Mouse (Mus musculus): Measurements from ENCODE around the gene Tex264. TPM values are rescaled to one million over a fixed set of nuclear protein-coding genes. Genes with fewer than 3 reads are reported as not detected.

Tex264 gene
- polyA plus RNA-seq (2014; fragmentation: Illumina TruSeq; extraction: RNeasy Lipid Tissue Mini Kit (QIAGEN cat#74804); ENCODE audit: low replicate concordance), result 3.5 TPM

GRCm38 (mm10) chr9:106685249-106686101 is at the start of gene Tex264:
Gene Tex264 (minus strand): TSS chr9:106685927.

GRCm38 (mm10) chr9:106655884-106656720 is 29.6 kb downstream of the Tex264 start, which contains the start of gene Grm2:
Gene Grm2 (minus strand): TSS chr9:106656082.

GRCm38 (mm10) chr9:106626282-106626681 is 59.4 kb downstream of the Tex264 start, which contains the start of gene Iqcf6:
Gene Iqcf6 (plus strand): TSS chr9:106626582.

Other genes with a start within 250 kb of the Tex264 start
- gene Acy1, start 247.6 kb downstream of the Tex264 start, polyA plus RNA-seq (2014; fragmentation: Illumina TruSeq; extraction: RNeasy Lipid Tissue Mini Kit (QIAGEN cat#74804); ENCODE audit: low replicate concordance), result 7.4 TPM
- 12.4 TPM for gene Abhd14b, start 238.5 kb downstream of the Tex264 start, polyA plus RNA-seq (2014; fragmentation: Illumina TruSeq; extraction: RNeasy Lipid Tissue Mini Kit (QIAGEN cat#74804); ENCODE audit: low replicate concordance)
- 1.6 TPM for gene Abhd14a, start 238.2 kb downstream of the Tex264 start, polyA plus RNA-seq (2014; fragmentation: Illumina TruSeq; extraction: RNeasy Lipid Tissue Mini Kit (QIAGEN cat#74804); ENCODE audit: low replicate concordance)
- 0.63 TPM for gene Pcbp4, start 232.6 kb downstream of the Tex264 start, polyA plus RNA-seq (2014; fragmentation: Illumina TruSeq; extraction: RNeasy Lipid Tissue Mini Kit (QIAGEN cat#74804); ENCODE audit: low replicate concordance)
- not detected for gene Gpr62, start 220.0 kb downstream of the Tex264 start, polyA plus RNA-seq (2014; fragmentation: Illumina TruSeq; extraction: RNeasy Lipid Tissue Mini Kit (QIAGEN cat#74804); ENCODE audit: low replicate concordance)
- gene Rrp9, start 210.0 kb downstream of the Tex264 start, polyA plus RNA-seq (2014; fragmentation: Illumina TruSeq; extraction: RNeasy Lipid Tissue Mini Kit (QIAGEN cat#74804); ENCODE audit: low replicate concordance), result not detected
- 5.5 TPM for gene Parp3, start 209.0 kb downstream of the Tex264 start, polyA plus RNA-seq (2014; fragmentation: Illumina TruSeq; extraction: RNeasy Lipid Tissue Mini Kit (QIAGEN cat#74804); ENCODE audit: low replicate concordance)
- gene Iqcf1, start 186.0 kb downstream of the Tex264 start, polyA plus RNA-seq (2014; fragmentation: Illumina TruSeq; extraction: RNeasy Lipid Tissue Mini Kit (QIAGEN cat#74804); ENCODE audit: low replicate concordance), result not detected
- not detected for gene Iqcf5, start 171.4 kb downstream of the Tex264 start, polyA plus RNA-seq (2014; fragmentation: Illumina TruSeq; extraction: RNeasy Lipid Tissue Mini Kit (QIAGEN cat#74804); ENCODE audit: low replicate concordance)
- 1.5 TPM for gene Iqcf3, start 124.3 kb downstream of the Tex264 start, polyA plus RNA-seq (2014; fragmentation: Illumina TruSeq; extraction: RNeasy Lipid Tissue Mini Kit (QIAGEN cat#74804); ENCODE audit: low replicate concordance)
- gene Iqcf4, start 114.9 kb downstream of the Tex264 start, polyA plus RNA-seq (2014; fragmentation: Illumina TruSeq; extraction: RNeasy Lipid Tissue Mini Kit (QIAGEN cat#74804); ENCODE audit: low replicate concordance), result not detected
- not detected for gene Iqcf6, start 59.3 kb downstream of the Tex264 start, polyA plus RNA-seq (2014; fragmentation: Illumina TruSeq; extraction: RNeasy Lipid Tissue Mini Kit (QIAGEN cat#74804); ENCODE audit: low replicate concordance)
- not detected for gene Grm2, start 29.8 kb downstream of the Tex264 start, polyA plus RNA-seq (2014; fragmentation: Illumina TruSeq; extraction: RNeasy Lipid Tissue Mini Kit (QIAGEN cat#74804); ENCODE audit: low replicate concordance)
- gene Rad54l2, start 103.3 kb upstream of the Tex264 start, polyA plus RNA-seq (2014; fragmentation: Illumina TruSeq; extraction: RNeasy Lipid Tissue Mini Kit (QIAGEN cat#74804); ENCODE audit: low replicate concordance), result 6.9 TPM
- 13.0 TPM for gene Dcaf1, start 135.9 kb upstream of the Tex264 start, polyA plus RNA-seq (2014; fragmentation: Illumina TruSeq; extraction: RNeasy Lipid Tissue Mini Kit (QIAGEN cat#74804); ENCODE audit: low replicate concordance)
- gene Rbm15b, start 201.5 kb upstream of the Tex264 start, polyA plus RNA-seq (2014; fragmentation: Illumina TruSeq; extraction: RNeasy Lipid Tissue Mini Kit (QIAGEN cat#74804); ENCODE audit: low replicate concordance), result 8.1 TPM
- 88.1 TPM for gene Manf, start 206.1 kb upstream of the Tex264 start, polyA plus RNA-seq (2014; fragmentation: Illumina TruSeq; extraction: RNeasy Lipid Tissue Mini Kit (QIAGEN cat#74804); ENCODE audit: low replicate concordance)

All from small intestine, adult 10 weeks (tissue).